Mouse (Mus musculus) ES-E14 (cell line): ENCODE measurements at regions not wholly inside any gene's neighbourhood (a gene's known extent, or its start where the extent isn't known, plus 50 kb on each side); places are given as distances from the start of the nearest gene placed in this dataset.

ENCODE experiments used
- CHD2 ChIP-seq: IDR thresholded peaks from 2 replicates; pipeline ENCODE4 v1.6.1; 2014; ENCODE audit warnings: mild to moderate bottlenecking, low read depth, low read length, inconsistent platforms
- MAFK ChIP-seq: IDR thresholded peaks from 2 replicates; pipeline ENCODE4 v1.6.1; 2014; ENCODE audit warnings: mild to moderate bottlenecking, low read depth, low read length, inconsistent platforms; ENCODE audit not compliant: insufficient read depth
- ZC3H11A ChIP-seq: IDR thresholded peaks from 2 replicates; pipeline ENCODE4 v1.6.1; 2012; ENCODE audit warnings: low read depth, mild to moderate bottlenecking, inconsistent platforms, low read length, borderline replicate concordance

- no peak for TF ChIP-seq CHD2
- no peak for TF ChIP-seq ZC3H11A
- no peak for TF ChIP-seq MAFK
Measured at GRCm38 (mm10) chr10:117434293-117434842, 54.6 kb upstream of the Cpsf6 start.
